Mouse (Mus musculus): ENCODE data around the gene Adamts17.

Adamts17 gene

DNA sequence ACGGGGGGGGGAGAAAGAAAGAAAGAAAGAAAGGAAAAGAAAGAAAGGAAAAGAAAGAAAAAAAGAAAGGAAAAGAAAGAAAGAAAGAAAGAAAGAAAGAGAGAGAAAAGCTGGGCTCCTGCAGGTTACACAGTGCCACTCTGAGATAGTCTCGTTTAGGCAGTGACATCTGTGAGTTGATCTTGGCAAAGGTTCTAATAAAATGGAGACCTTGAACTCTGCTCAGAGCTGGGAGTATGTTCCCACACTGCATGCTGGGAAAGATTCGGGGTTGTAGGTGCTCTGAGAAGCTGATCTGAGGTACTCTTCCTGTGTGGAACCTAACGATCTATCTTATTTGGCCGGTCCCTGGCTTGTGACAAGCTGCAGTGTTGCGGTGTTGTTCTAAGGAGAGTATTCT lies 7.0 kb downstream of the Adamts17 start:
- DNase-seq (ENCODE audit: low spot score): no peak

- DNase-seq (ENCODE audit: low spot score): no peak
These were observed 7.8 kb downstream of the Adamts17 start for GRCm38 (mm10) chr7:66847299-66847698.

- no peak for DNase-seq (ENCODE audit: low spot score)
These were observed 9.8 kb downstream of the Adamts17 start for GRCm38 (mm10) chr7:66849316-66849715.

DNA sequence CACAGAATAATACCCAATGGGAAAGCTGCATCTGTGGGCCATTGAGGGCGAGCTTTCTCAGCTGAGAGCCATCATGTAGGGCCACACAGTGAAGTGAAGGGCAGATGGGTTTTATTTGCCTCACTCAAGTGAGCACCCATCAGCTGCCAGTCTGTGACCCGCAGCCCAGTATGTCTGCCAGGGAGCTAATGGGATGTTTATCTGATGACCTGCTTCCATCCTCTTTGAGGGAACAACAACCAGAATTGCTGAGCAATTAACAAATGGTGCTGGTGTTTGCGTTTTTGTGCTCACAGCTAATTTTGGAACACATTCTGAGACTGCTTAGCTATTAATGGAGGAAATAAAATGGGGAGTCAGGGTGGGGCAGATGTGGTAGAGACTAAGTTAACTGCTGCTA lies 12.6 kb downstream of the Adamts17 start:
- no peak for DNase-seq (ENCODE audit: low spot score)

DNA sequence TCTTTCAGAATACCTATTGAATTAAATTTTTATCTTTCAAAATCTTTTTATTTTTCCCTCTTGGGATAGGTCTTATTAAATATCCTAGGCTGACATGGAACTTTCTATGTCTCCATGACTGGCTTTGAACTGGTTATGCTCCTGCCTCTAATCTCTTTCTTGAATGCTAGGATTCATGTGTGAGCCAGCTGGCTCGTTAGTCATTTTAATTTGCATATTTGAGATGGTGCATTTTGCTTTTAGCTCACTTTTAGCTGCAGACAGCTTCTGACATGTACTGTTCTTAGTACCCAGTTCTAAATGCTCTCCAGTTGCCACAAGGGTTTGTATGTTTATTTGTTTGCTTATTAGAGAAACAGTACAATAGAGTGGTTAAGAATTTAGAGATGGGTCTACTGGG lies 18.1 kb downstream of the Adamts17 start:
- DNase-seq (ENCODE audit: low spot score): no peak

DNA sequence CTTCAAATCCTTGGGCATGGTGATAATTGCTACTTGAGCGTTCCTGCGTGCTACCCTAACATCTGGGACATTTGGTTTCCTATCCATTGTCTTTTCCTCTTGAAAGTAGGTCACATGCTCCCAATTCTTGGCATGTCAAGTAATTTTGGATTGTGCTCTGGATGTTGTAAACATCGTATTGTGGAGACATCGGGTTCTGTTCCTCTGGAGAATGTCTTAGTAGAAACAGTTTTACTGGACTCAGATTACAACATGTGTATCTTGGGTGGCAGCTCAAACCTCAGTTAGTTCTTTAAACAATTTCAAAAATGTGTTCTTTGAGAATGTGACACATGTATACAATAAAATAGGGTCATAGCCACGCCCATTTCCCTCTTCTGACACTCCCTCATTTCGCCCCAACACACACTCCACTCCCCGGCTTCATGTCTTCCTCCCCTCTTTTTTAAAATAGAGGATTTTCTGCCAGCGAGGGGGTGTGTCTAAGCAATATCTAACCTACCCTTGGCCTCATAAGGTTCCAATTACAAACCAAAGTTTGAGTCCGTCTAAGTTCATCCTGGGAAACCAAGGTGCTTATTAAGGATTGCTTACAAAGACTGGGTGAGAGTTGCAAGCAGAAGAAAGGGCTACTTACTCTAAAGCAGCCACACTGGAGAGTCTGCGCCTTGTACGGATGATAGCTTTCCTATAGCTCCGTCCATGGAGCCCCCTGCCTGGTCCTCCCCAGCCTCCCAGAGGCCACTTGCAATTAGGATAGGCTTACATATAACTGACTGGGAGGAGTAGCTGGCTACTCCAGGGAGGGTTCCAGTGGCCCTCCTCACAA lies 18.9 kb downstream of the Adamts17 start:
- no peak for DNase-seq (ENCODE audit: low spot score)

GRCm38 (mm10) chr7:66859220-66859619 lies 19.7 kb downstream of the Adamts17 start:
- DNase-seq (ENCODE audit: low spot score): no peak

DNA sequence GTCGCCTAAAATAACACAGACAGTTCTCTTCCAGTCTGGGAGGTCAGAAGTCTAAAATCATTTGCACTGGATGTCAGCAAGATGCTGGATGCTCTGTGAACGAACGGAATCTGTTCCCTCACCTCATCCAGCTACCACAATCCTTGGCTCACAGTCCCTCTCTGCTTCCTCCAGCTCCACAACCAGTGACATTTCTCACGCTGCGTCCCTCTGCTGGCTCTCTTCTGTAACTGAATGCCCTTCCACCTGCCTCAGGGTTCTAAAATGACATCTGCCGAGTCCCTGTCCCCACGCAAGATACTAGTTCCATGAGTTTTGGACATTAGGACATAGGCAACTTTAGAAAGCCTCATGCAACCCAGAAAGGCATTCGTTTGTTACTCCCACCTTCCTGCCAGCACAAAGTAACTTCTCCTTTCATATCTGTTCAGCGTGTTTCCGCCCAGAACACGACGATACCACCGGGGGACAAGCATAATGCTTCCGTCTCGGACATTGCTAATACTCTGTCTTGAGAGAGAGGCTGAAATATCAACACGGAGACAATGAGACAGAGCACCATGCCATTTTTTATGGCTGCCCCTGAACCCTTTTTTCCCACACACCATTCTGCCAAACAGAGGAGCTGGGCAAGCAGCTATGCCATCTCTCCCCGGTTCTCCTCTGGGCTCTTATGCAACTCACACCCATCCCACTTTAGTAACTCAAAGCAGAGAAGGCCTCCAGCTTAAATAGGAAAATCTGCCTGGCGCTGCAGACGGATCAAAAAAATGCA lies 27.6 kb downstream of the Adamts17 start:
- DNase-seq (ENCODE audit: low spot score): no peak

DNA sequence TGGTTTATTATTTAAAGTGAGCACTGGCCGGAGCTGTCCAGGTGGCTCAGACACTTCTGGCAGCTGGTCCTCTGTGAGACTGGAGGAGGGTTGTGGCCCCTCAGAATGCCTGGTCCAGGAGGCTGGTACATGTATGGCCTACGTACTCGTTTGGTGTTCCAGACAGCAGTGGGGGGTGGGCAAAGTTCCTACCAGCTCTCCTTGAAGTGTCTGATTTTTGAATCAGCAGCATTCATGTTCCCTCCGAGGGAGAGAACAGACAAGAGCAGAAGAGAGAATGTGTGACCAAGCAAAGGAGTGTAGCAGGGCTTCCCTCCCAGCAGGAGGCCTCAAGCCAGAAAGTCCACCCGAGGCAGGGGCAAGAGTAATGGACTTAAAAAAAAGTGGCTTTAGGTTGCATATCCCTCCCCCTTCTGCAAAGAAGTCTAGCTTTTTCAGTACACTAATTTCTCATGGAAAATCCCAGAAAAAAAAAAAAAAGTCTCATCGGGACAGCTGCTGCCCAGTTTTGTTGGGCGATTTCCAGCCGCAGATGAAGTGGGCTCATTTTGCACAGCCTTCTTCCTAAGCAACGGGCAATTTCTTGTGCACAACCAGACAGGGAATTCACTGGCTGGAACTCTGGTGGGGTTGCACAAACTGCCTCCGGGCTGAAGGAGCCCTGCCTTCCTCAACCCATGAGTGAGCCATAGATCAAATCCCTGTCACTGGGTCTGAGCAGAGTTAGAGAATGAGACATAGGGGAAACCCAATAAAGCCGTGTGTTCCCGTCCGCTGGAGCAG lies 28.4 kb downstream of the Adamts17 start:
- no peak for DNase-seq (ENCODE audit: low spot score)

- DNase-seq (ENCODE audit: low spot score): no peak
These were observed 32.0 kb downstream of the Adamts17 start for GRCm38 (mm10) chr7:66871520-66871919.

DNA sequence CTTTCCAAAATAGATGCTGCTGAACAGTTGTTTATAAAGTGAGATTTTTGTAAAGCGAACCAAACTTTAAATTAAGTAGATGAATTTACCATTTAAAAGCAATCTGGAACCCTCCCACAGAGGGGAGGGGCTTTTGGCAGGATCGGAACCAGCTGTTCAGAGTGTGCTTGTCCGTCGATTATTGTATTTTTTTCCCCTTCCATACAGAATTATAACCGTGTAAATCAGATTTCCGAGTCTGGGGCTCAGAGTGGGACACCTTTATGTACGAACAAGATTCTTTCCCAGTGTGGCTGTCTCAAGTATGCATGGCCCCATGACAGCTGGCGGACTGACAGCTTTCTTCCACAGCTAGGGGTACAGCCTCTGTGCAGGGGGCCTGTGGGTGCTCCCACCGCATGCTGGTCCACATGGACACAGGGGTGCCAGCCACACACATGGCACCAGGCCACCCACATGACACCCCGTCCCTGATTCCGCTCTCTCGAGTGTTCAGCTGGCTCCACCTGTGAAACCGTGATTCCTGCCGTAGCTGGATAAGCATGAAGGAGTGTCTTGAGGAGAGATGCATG lies 32.5 kb downstream of the Adamts17 start:
- no peak for DNase-seq (ENCODE audit: low spot score)

- no peak for DNase-seq (ENCODE audit: low spot score)
These were observed 33.7 kb downstream of the Adamts17 start for GRCm38 (mm10) chr7:66873235-66873634.

DNA sequence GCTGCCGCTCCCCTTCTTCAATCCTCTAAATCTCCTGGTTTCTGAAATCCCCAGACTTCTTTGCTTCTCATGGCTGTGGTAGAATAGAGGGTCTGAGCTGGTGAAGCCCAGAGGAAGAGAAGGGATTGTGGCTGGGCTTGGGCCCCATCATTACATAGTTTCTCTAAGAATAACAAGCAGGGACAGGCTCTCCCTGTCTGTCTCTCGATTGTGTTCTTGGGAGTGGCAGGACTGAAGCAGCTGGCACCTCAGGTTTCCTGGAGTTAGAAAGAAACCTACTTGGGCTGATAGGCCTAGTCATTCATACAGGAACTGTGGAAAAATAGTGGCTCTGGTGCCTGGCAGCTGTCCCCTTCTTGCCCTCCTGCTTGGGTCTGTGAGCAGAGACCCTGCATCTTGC lies 51.9 kb downstream of the Adamts17 start:
- no peak for DNase-seq (ENCODE audit: low spot score)

DNA sequence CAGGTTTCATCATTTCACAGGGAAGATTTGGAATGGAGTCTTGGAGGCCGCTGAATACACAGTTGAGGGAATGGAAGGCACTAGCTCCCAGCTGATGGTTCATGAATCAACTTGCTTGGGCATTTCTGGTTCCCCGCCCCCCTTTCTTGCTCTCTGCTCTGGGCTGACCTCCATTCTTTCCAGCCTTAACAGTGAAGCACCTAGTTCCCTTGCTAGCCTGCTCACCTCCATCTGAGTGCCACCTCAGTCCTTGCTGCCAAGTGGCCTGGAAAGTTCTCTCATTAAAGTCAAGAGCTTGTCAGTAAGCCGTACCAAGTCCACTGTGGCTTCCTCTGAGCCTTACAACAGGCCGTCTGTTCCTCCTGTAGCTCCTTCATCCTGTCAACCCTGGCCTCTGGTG lies 52.6 kb downstream of the Adamts17 start:
- no peak for DNase-seq (ENCODE audit: low spot score)

GRCm38 (mm10) chr7:66902376-66902775 lies 62.8 kb downstream of the Adamts17 start:
- no peak for DNase-seq (ENCODE audit: low spot score)

DNA sequence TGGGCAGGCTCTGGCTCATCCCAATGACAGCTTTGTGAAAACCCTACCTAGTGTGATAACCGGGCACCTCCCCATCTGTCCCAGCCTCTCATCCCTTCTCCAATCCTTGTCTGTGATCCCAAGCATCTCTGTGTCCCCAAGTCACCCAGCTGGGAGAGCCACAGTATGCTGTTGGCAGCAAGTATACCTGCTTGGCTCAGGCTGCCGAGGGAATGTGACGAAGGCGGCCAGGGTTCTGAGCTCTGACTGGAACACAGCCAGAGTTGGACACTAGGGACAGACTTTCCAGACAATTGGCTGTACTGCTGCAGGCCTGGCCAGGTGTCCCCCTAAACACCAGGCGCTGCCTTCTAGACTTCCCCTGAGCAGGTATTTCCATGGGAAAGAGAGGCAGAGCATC lies 63.5 kb downstream of the Adamts17 start:
- no peak for DNase-seq (ENCODE audit: low spot score)

GRCm38 (mm10) chr7:66905941-66906340 lies 66.4 kb downstream of the Adamts17 start:
- DNase-seq (ENCODE audit: low spot score): no peak

DNA sequence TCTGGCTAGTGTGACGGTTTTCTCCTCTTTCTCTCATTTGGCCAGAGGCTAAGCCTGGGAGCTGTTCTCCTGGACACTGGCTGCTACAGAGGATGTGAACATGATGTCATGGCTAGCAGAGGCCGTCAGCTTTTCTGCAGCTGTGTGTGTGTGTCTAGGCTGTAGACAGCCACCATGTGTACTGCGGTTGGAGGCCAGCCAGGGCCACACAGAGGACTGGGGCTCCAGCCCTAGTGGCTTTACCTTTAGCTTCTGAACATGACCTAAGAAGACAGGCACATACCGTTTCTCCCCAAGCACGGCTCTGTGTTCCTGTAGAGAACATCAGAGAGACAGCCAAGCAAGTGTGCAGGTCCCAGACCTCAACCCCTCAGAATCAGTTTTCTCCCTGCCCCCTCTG lies 73.3 kb downstream of the Adamts17 start:
- no peak for DNase-seq (ENCODE audit: low spot score)

GRCm38 (mm10) chr7:66923595-66923994 lies 84.1 kb downstream of the Adamts17 start:
- DNase-seq (ENCODE audit: low spot score): no peak

DNA sequence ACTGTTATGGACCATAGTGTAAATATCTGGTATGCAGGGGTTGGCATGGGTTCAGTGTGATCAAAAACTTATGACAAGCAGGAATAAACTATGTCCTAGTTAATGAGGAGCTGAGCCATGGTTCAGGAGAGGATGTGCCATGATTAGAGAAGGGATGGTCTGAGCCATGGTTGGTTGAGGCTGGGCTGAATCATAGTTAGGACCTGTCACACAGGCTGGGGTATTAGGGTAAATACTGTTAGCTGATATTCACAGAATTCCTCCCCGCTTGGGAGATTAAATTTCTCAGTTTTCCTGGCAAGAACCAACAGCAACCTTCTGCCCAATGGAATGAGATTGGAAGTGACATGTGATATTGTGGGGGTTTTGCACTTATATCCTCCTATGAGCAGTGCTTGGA lies 84.6 kb downstream of the Adamts17 start:
- DNase-seq (ENCODE audit: low spot score): no peak

GRCm38 (mm10) chr7:66929263-66929662 lies 89.7 kb downstream of the Adamts17 start:
- DNase-seq (ENCODE audit: low spot score): no peak

- no peak for DNase-seq (ENCODE audit: low spot score)
These were observed 91.8 kb downstream of the Adamts17 start for GRCm38 (mm10) chr7:66931291-66931690.
